ENCODE assay signal across 10 mouse cellular contexts in the genomic region with DNA sequence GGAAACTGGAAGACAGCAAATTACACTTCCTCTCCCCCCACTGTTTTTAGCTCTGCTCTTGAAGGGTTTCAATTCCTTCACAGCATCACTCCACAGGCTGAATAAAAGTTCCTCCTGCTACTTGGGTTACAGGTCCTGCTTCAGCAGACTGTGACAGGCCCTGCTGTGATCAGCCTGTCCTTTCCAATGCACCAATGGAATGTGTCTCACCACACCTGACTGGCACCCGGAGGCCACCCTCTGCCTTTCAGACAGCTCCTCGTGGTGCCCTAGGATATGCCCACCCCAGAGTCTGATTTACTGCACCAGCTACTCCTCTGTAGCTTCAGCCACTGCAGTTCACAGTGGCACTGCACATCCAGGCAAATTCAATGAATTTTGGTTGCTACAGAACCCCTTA.
DNase-seq lines count a peak whose midpoint lies in the region; ATAC-seq and TF ChIP-seq lines count a peak whose summit lies in the region.
"Had no signal": no experiment of that assay in that cellular context is flagged by ENCODE, and none has a peak within 500 bp of the region (broad histone marks: within the 10 kb centered on the region; RNA-seq: fewer than 3 reads in every experiment).

No protein-coding gene starts in this region.

- H3K36me3 ChIP-seq in embryonic facial prominence, embryonic 14.5 days (ENCODE audit: control insufficient read depth, insufficient read depth, low read length) = 0 out of 2 replicates have a peak, but pooled peaks cover 6% of the 10 kb centered on the region
- H3K36me3 ChIP-seq: heart, embryonic 13.5 days had no signal

- intact Hi-C loops in left cerebral cortex, postnatal 4 days (cut with DNase I) = no loop called here

- DNase-seq in Patski (ENCODE audit: low read depth, low spot score) = no peak
- no peak for DNase-seq in embryonic facial prominence, embryonic 14.5 days (ENCODE audit: low spot score)
- DNase-seq in kidney, adult 8-10 months = peak; percentile 13 to 41
- DNase-seq in mesoderm, embryonic 11.5 days (ENCODE audit: low read depth, low spot score) = peak; percentile 47
- DNase-seq in left cerebral cortex, postnatal 4 days = no peak
- DNase-seq in gastrocnemius, postnatal 4 days (ENCODE audit: low spot score in 2 of 2) = no peak
- DNase-seq in layer of hippocampus, postnatal 10 days (ENCODE audit: low spot score in 2 of 2) = no peak

- 32% methylated on average over 2 of the region's 2 CpGs for WGBS in embryonic facial prominence, embryonic 14.5 days

- no peaks in the 10 kb centered on the region for H3K9me3 ChIP-seq in embryonic facial prominence, embryonic 14.5 days (ENCODE audit: control insufficient read depth, low read length)
- H3K9me3 ChIP-seq: heart, embryonic 13.5 days; megakaryocyte, embryonic 14.5 days had no signal

- no peaks in the 10 kb centered on the region for H3K27me3 ChIP-seq in Patski
- H3K27me3 ChIP-seq in embryonic facial prominence, embryonic 14.5 days (replicated peaks; ENCODE audit: control insufficient read depth, insufficient read depth, low read length) = no peaks in the 10 kb centered on the region
- H3K27me3 ChIP-seq: heart, embryonic 13.5 days; megakaryocyte, embryonic 14.5 days had no signal

- peaks cover 8% of the 10 kb centered on the region for H3K4me1 ChIP-seq in embryonic facial prominence, embryonic 14.5 days (ENCODE audit: control insufficient read depth, insufficient read depth, low read length)

- H3K27ac ChIP-seq in embryonic facial prominence, embryonic 14.5 days (replicated peaks; ENCODE audit: low read depth, low read length) = no peak overlapping the region
- H3K27ac ChIP-seq: heart, embryonic 13.5 days had no signal

- H3K9ac ChIP-seq in embryonic facial prominence, embryonic 14.5 days (ENCODE audit: low read depth, low read length) = no peak overlapping the region
- H3K9ac ChIP-seq: heart, embryonic 13.5 days had no signal

- CTCF ChIA-PET in Patski (lab: Charles Lee) = no interaction called here

- peak; percentile 47 for ATAC-seq in Patski
- ATAC-seq in embryonic facial prominence, embryonic 14.5 days (ENCODE audit: low read depth) = peak; percentile 51
- no peak; the same call in 1 of the 2 replicates for ATAC-seq in megakaryocyte-erythroid progenitor cell, adult 5-6 weeks (replicated peaks; ENCODE audit: low FRiP score, low TSS enrichment, poor library complexity, severe bottlenecking)

- no peak overlapping the region for H3K4me2 ChIP-seq in embryonic facial prominence, embryonic 14.5 days (ENCODE audit: low read depth, low read length)
- H3K4me2 ChIP-seq: heart, embryonic 13.5 days had no signal

- TF ChIP-seq CTCF in Patski (IDR thresholded peaks at IDR 0.05) = no peak

- in situ Hi-C loops in Patski (cut with MboI; ENCODE audit: low pct_unique_long_range_greater_than_20kb) = loop anchor here (5.0 to 10.0 kb wide), 3 partner anchors 147 to 1289 kb away; no protein-coding TSS in a partner anchor

- POLR2A ChIA-PET in Patski (lab: Charles Lee) = interaction anchor here (0.5 to 1.4 kb wide), 4 partner anchors 193 to 408 kb away, joined by 3 to 8 read pairs (median 4); a partner anchor contains a TSS

- no peak overlapping the region for H3K4me3 ChIP-seq in embryonic facial prominence, embryonic 14.5 days (ENCODE audit: low read depth, low read length)
- H3K4me3 ChIP-seq: heart, embryonic 13.5 days; megakaryocyte, embryonic 14.5 days had no signal

Comparison
In these comparisons a context has a peak if more than half of its experiments do, and no peak if none do; other contexts are left out.
1. DNase-seq: peak in kidney, adult 8-10 months (2 of 2) and mesoderm, embryonic 11.5 days (single experiment); none in Patski (single experiment), embryonic facial prominence, embryonic 14.5 days (single experiment), left cerebral cortex, postnatal 4 days (single experiment), gastrocnemius, postnatal 4 days (0 of 2) and layer of hippocampus, postnatal 10 days (0 of 2).